Mouse (Mus musculus) gastrocnemius, adult 2 months (tissue): ENCODE data around the gene Kctd21. TPM values are rescaled to one million over a fixed set of nuclear protein-coding genes. Genes with fewer than 3 reads are reported as not detected.

ENCODE experiments used
- DNase-seq: peaks from one replicate; pipeline ENCODE4 v3.0.0; 2022
- H3K27ac ChIP-seq: fragments of 200-600 bp; 2 replicates; pipeline ENCODE4 v1.8.1; 2022; ENCODE audit warnings: mild to moderate bottlenecking
- H3K4me3 ChIP-seq: fragments of 200-600 bp; 2 replicates; pipeline ENCODE4 v1.8.1; 2022; ENCODE audit warnings: mild to moderate bottlenecking, moderate library complexity
- CTCF ChIP-seq: fragments of 200-600 bp; IDR thresholded peaks from 2 replicates; pipeline ENCODE4 v1.8.1; 2022; ENCODE audit warnings: antibody characterized with exemption, mild to moderate bottlenecking, moderate library complexity
- intact Hi-C: fragments of 180-260 bp; cut with DNase I; formaldehyde crosslinking; loops from one replicate; pipeline ENCODE4 v1.15.1; 2025
- total RNA-seq, 2 experiments: library from RNA; stranded (reverse); gene quantifications; 2 replicates each; pipeline ENCODE4 v1.2.3; 2021

Gene Kctd21
- total RNA-seq, 2 experiments from 2014 or later, result 3.4 to 5.1 TPM

DNA sequence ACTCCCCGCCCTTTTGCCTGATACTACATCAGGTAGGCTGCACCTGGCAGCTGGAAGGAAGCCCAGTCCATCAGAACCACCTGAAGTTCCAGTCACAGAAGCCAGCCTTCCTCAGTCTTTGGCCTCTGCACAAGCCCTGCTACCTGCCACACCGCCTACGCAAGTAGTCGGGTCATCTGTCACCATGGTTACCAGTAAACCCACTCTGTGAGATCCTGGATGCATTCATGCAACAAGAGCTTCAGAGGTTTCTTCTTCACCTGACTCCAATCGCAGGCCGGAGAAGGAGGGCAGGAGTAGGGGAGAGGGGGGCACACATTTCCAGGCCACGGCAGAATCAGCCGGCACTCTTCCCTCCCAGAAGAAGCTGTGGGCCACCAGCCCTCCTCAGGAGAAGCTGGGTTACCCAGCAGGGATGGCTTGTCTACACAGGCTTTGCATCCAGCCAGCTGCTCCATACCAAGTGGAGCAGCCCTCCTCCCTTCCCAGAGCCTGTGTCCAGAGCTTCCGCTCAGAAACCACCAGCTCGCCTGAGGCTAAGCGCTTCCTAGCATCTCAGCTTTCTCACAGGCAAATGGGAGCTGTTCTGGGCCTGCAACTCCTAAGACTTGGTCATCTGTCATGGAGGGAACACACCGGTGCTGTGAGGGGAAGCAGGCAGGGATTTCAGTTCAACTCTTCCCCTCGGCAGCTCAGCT lies 3.1 kb upstream of the Kctd21 start:
- no peak overlapping the region for H3K27ac ChIP-seq
- TF ChIP-seq CTCF, result no peak
- DNase-seq, result no peak
- intact Hi-C loops, result no loop called here
- no peak overlapping the region for H3K4me3 ChIP-seq

DNA sequence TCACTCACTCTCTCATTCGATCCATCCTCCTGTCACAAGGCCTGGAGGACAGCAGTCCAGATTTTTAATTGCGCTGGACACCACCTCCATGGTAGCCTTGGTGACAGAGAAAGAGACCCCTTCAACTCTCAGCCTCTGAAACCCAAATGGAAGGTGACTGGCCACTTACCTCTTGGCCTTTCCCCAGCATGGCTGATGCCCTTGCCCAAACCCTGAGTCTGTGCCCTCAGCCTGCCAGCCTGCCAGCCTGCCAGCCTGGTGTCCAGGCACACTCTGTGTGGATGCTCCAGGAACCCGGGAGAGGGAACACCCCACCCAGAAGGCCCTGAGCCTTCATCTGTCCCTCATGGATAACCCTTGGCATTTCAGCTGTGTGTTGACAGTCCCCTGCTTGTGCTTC lies 2.5 kb upstream of the Kctd21 start:
- Histone ChIP-seq H3K27ac (no peak overlapping the region), H3K4me3 (no peak overlapping the region)
- intact Hi-C loops, result no loop called here
- no peak for TF ChIP-seq CTCF
- DNase-seq, result no peak

DNA sequence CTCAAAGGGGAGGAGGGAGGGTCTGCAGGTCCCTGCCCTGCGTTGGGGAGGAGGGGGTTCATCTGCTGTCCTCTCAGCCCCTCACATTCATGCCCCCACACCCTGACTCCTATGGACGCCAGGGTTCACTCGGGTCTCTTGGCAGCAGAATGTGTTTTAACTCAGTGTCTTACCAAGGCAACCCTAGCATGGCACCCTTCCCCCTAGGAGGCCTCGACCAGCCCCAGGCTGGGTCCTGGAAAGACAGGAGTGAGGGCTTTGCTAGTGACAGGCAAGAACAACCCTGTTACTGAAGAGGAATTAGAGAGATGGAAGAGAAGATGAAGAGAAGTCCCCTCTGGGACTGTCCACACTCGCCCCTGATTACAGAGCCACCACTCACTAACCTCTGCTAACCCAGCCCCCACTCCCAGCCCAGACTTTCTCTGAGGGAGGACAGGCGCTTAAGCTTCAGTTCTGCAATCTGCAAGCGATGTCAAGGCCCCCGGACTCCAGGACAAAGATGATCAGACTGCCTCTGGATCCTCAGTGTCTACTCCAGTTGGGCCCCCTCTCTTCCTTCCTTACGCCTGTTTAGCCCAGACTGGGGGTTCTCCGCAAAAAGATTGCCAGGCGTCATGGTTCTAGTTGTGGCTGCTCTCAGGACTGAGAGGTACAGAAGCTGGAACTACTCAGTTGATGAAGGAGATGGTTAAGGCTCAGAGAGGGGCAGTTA lies 1.0 kb upstream of the Kctd21 start:
- Histone ChIP-seq H3K27ac (peak overlapping the region; percentile 92), H3K4me3 (peak overlapping the region; percentile 100)
- intact Hi-C loops, result no loop called here
- no peak for TF ChIP-seq CTCF
- DNase-seq, result no peak

DNA sequence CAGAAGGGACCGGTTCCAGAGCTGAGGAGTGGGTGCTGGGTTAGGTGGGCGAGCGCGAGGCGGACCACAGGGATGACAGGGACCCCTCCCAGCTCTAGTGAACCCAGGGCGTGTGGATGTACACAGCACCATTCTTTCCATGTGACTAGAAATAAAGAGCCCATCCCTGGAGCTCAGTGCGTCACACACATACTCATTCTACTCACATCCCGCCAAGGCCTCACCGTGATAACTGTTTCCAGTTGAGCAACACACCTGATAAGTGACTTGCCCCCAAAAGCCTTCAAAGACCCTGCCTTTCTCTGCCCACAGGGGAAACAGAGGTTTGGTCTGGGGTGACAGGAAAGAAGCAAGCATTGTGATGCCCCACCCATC lies 527 bp downstream of the Kctd21 start:
- intact Hi-C loops, result no loop called here
- TF ChIP-seq CTCF, result no peak
- Histone ChIP-seq H3K4me3 (peak overlapping the region; percentile 100), H3K27ac (peak overlapping the region; percentile 92)
- DNase-seq, result no peak

DNA sequence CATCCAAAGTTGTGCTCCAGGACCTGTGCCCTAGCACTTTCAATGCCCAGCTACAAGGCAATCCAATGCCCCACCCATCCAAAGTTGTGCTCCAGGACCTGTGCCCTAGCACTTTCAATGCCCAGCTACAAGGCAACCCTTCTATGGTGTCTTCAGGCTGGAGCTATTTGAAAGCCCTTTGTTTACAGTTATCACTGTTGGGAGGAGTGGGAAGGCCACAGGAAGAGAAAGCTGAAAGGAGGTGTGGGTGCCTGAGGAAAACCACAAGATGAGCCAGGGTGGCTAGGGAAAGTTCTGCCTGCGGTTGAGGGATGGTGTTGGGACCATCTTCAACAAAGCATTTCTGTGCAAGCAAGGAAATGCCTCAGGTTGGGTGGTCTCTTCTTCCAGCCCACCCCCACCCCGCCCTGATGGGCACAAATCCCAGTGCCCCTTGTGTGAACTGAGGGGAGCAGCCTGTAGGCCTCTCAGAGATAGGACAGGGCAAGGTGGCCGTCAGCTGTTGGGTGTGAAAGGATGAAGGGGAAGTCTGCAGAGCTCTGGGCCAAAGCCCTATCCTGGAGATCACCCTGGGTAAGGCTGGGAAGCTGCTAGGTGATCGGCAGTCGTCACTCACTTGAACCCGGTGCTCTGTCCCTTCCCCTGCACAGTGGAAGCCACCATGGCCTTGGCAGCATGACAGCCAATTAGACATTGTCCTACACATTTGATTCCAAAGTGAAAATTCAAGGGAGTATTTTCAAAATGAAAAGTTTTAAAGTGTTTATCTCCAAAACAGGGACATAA lies 1.2 kb downstream of the Kctd21 start:
- intact Hi-C loops, result no loop called here
- H3K4me3 ChIP-seq, result peak overlapping the region; percentile 100
- no peak for DNase-seq
- H3K27ac ChIP-seq, result peak overlapping the region; percentile 92
- TF ChIP-seq CTCF, result no peak

DNA sequence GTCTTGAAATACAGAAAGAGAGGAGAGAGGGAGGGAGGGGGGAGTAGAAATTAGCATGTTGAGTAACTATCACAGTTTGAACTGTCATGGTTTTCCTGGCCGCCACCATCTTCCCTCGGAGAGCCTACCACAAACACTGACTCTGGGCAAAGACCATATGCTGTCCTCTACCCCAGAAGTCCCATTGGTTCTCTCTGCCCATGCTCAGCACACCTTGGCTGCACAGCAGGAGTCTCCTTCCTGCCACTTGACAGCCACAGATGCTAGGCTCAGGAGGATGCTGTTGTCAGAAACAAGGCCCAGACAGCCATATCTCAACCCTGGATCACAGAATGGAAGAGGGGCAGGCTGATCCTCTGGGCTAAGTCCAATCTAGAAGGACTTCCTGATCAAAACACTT lies 2.3 kb downstream of the Kctd21 start:
- DNase-seq, result no peak
- no peak overlapping the region for H3K4me3 ChIP-seq
- no peak overlapping the region for H3K27ac ChIP-seq
- intact Hi-C loops, result no loop called here
- no peak for TF ChIP-seq CTCF

DNA sequence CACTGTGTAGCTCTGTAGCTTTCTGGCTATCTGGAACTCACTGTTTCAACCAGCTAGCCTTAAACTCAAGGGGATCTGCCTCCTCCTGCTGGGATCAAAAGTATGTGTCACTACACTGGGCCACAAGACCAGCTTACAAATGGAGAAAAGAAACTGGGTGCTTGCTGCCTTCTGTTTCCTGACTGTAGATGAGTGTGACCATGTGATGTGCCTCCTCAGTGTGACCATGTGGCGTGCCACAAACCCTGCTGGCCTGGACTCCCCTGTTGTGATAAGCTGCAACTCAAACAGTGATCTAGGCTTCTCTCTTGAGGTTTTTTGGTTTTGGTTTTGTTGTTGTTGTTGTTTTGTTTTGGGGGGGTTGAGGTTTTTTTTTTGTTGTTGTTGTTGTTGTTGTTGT lies 4.6 kb downstream of the Kctd21 start:
- no peak overlapping the region for H3K27ac ChIP-seq
- TF ChIP-seq CTCF, result no peak
- intact Hi-C loops, result no loop called here
- no peak overlapping the region for H3K4me3 ChIP-seq
- DNase-seq, result no peak

DNA sequence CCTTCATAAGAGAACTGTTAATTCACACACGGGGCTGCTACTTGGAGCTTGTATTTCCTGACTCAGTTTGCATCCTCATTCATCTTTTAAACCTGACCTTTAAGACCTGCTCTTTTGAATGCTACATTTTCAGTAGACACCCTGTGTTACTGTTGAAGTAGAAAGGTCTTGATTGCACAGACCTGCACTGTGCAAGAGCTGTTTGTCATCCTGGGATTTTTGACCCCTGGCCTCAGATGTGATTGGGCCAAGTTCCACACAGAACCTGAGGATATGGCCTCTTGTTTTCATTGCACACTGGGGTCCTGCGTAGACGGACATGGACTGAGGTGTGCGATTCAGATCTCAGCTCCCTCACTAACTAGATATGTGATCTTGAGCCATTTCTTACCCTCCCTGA lies 6.5 kb downstream of the Kctd21 start:
- DNase-seq, result no peak
- H3K4me3 ChIP-seq, result no peak overlapping the region
- no peak overlapping the region for H3K27ac ChIP-seq
- no peak for TF ChIP-seq CTCF
- intact Hi-C loops, result no loop called here

DNA sequence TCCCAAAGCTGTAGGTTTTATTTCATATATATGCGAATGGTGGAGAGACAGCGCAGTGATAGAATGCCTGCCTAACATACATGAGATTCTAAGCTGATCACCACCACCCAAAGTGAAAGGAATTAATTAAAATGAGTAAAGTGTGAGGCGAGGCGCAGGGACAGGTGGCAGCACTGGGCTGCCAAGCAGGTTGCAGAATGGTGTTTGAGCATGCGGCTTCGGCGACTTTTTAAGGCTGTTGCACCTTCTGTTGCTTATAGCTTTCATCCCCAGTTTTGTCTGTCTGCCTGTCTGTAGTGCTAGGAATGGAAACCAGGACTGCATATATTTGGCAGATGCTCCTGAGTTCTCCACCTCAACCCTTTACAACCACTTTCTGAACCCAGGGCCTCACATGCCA lies 7.5 kb downstream of the Kctd21 start:
- TF ChIP-seq CTCF, result no peak
- intact Hi-C loops, result no loop called here

DNA sequence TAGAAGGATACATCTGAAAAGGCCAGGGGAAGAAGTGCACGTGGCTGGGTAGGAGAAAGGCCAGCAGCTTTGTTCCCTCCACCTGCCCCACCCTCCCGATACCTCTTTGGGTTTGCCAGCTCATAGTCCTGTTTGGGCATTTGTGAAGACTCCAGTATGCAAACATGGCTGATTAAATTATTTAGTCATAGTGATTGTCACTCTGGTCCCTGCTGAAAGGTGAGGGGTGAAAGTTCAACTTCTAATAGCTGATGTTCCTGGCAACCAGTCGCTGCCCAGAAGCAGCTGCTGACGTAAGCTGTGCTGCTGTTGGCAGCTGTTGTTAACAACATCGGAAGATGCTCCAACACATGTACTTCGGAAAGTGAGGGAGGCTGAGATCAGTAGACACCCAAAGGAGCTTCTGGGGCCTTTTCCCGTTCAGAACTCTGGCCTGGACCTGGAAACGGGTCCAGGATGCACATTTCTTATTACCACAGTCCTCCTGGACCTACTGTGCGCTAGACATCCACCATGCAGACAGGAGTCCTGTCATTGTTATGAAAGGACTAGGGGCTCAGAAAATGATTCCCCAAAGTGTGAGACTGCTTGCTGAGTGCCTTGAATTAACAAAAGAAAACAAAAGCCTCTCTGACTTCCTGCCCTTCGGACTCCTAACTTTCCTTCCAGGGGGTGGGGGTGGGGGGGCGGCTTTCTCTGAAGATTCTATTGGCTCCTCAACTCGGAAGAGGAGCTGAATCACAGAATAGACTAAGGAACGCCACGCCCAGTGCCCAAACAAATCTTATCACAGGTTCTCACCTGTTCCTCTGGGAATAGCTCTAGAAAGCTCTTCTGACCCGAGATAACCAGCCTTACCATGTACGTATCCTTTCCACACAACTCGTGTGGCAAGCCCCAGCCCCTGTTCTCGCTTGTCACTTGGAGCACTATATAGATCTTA lies 9.1 kb downstream of the Kctd21 start:
- intact Hi-C loops, result no loop called here
- DNase-seq, result peak; percentile 44
- no peak for TF ChIP-seq CTCF
- Histone ChIP-seq H3K4me3 (no peak overlapping the region), H3K27ac (peak overlapping the region; percentile 58)

More for the DNA sequence above, 7.5 kb downstream of the Kctd21 start:
- Histone ChIP-seq H3K4me3 (no peak overlapping the region), H3K27ac (no peak overlapping the region)
- DNase-seq, result peak; percentile 7

DNA sequence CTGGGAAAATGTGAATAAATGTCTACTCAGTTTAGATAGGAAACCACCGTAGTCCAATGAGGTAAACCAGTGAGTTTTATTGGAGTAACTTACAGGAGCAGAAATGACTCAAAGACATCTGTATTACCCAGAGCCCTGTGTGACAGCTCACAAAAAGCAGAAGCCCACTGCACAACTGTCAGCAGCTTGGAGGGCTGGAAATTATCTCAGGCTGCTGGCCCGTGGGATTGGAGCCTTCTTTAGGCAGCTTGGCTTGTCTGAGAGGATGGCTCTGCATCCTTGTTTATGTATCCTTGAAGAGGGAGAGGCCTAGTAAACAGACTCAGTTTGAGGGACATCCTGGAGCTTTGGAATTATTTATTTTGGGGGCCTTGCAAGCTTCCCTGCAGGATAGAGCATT lies 10.8 kb downstream of the Kctd21 start:
- Histone ChIP-seq H3K27ac (no peak overlapping the region), H3K4me3 (no peak overlapping the region)
- TF ChIP-seq CTCF, result no peak
- intact Hi-C loops, result no loop called here
- DNase-seq, result no peak

DNA sequence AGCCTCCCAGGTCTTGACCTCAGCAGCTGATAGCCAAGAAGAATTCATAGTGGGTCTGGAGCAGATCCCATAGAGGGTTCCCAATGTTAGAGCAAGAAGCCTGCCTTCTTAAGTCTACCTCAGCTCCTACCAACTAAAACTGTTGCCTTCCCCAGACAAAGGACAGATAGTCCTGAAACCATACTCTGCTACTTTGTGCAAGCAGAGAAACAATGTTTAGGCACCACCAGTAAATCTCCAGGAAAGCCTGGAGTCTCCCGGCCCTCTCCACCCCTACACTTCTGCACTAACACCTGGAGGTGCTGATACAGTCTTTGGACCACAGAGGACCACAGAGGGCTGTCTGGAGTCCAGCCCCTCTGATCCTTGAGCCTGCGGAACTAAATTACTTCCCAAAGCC lies 12.5 kb downstream of the Kctd21 start:
- Histone ChIP-seq H3K4me3 (no peak overlapping the region), H3K27ac (peak overlapping the region; percentile 66)
- intact Hi-C loops, result no loop called here
- DNase-seq, result no peak
- no peak for TF ChIP-seq CTCF
